Mouse (Mus musculus): ENCODE data around the gene Iqgap2. TPM values are rescaled to one million over a fixed set of nuclear protein-coding genes. Genes with fewer than 3 reads are reported as not detected.

The Iqgap2 gene
- total and polyA plus RNA-seq, 2 experiments from 2014 or later: 0.83 to 1.3 TPM

DNA sequence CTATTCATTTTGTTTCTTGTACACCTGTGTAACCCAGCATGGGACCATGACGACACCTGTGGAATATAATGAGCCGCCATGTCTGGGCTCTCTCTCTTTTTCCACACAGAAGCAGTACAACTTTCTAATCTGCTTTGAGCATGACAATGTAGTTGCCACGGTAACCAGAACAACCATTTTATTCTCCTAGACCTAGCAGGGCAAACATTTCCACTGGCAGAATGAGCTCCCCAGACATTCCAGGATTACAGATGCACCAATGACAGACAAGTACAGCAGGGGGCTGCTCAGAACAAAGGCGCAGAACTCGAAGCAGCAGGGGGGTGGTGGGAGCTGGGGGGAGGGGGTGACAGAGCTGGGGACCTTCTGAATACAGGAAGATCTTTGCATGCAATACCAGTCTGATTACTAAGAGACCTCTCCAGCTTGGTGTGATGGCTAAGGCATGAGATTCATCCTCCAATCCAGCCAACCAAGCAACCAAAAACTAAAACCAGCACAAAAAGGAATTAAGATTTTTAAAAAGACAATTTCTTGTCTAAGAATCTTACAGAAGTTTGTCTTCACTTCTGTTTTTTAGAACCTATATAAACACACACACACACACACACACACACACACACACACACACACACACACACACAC is 84.5 kb downstream of the Iqgap2 start:
- no peaks in the 10 kb centered on the region for H3K27me3 ChIP-seq (ENCODE audit: control insufficient read depth, insufficient read depth, low read length)
- 52% methylated on average over 5 of the region's 5 CpGs for WGBS

GRCm38 (mm10) chr13:95805469-95806166 is 86.1 kb downstream of the Iqgap2 start:
- TF ChIP-seq CTCF (IDR thresholded peaks at IDR 0.05; ENCODE audit: low read depth): no peak
- no peak for TF ChIP-seq EP300 (IDR thresholded peaks at IDR 0.05; ENCODE audit: low read depth)
- ATAC-seq (ENCODE audit: insufficient read depth, low read depth) (no peak), DNase-seq (ENCODE audit: low spot score) (no peak)
- no peak overlapping the region for H3K27ac ChIP-seq (ENCODE audit: low read depth)
- H3K9ac ChIP-seq (replicated peaks; ENCODE audit: low read depth, low read length): no peak overlapping the region
- no peaks in the 10 kb centered on the region for H3K36me3 ChIP-seq (replicated peaks; ENCODE audit: control insufficient read depth, insufficient read depth, low read length)
- 42% methylated on average over 13 of the region's 13 CpGs for WGBS
- no peaks in the 10 kb centered on the region for H3K4me1 ChIP-seq (ENCODE audit: control insufficient read depth, insufficient read depth)
- no peaks in the 10 kb centered on the region for H3K27me3 ChIP-seq (ENCODE audit: control insufficient read depth, insufficient read depth, low read length)
- no peak overlapping the region for H3K4me2 ChIP-seq (ENCODE audit: low read depth, low read length)
- no peaks in the 10 kb centered on the region for H3K9me3 ChIP-seq (replicated peaks; ENCODE audit: control insufficient read depth, low read length)
- no peak overlapping the region for H3K4me3 ChIP-seq (ENCODE audit: low read depth, low read length)

More for the DNA sequence above, 84.5 kb downstream of the Iqgap2 start:
- Histone ChIP-seq H3K9ac (replicated peaks; ENCODE audit: low read depth, low read length) (no peak overlapping the region), H3K4me3 (ENCODE audit: low read depth, low read length) (no peak overlapping the region), H3K9me3 (replicated peaks; ENCODE audit: control insufficient read depth, low read length) (no peaks in the 10 kb centered on the region), H3K36me3 (replicated peaks; ENCODE audit: control insufficient read depth, insufficient read depth, low read length) (no peaks in the 10 kb centered on the region), H3K4me1 (ENCODE audit: control insufficient read depth, insufficient read depth) (no peaks in the 10 kb centered on the region), H3K4me2 (ENCODE audit: low read depth, low read length) (no peak overlapping the region), H3K27ac (ENCODE audit: low read depth) (no peak overlapping the region)
- TF ChIP-seq EP300 (IDR thresholded peaks at IDR 0.05; ENCODE audit: low read depth) (no peak), CTCF (IDR thresholded peaks at IDR 0.05; ENCODE audit: low read depth) (no peak)
- ATAC-seq (ENCODE audit: insufficient read depth, low read depth) (no peak), DNase-seq (ENCODE audit: low spot score) (no peak)

- ATAC-seq (ENCODE audit: insufficient read depth, low read depth): no peak
- 46% methylated on average over 6 of the region's 6 CpGs for WGBS
Measured at GRCm38 (mm10) chr13:95804113-95804512, 87.6 kb downstream of the Iqgap2 start.

GRCm38 (mm10) chr13:95800925-95801324 is 90.8 kb downstream of the Iqgap2 start:
- no peak for DNase-seq (ENCODE audit: low spot score)
- 36% methylated on average over 9 of the region's 9 CpGs for WGBS
- Histone ChIP-seq H3K4me2 (ENCODE audit: low read depth, low read length) (no peak overlapping the region), H3K4me1 (ENCODE audit: control insufficient read depth, insufficient read depth) (no peaks in the 10 kb centered on the region), H3K9me3 (replicated peaks; ENCODE audit: control insufficient read depth, low read length) (no peaks in the 10 kb centered on the region), H3K27me3 (ENCODE audit: control insufficient read depth, insufficient read depth, low read length) (no peaks in the 10 kb centered on the region), H3K36me3 (replicated peaks; ENCODE audit: control insufficient read depth, insufficient read depth, low read length) (no peaks in the 10 kb centered on the region), H3K4me3 (ENCODE audit: low read depth, low read length) (no peak overlapping the region), H3K9ac (replicated peaks; ENCODE audit: low read depth, low read length) (no peak overlapping the region), H3K27ac (ENCODE audit: low read depth) (no peak overlapping the region)
- ATAC-seq (ENCODE audit: insufficient read depth, low read depth): no peak
- no peak for TF ChIP-seq CTCF (IDR thresholded peaks at IDR 0.05; ENCODE audit: low read depth)
- TF ChIP-seq EP300 (IDR thresholded peaks at IDR 0.05; ENCODE audit: low read depth): no peak

More at GRCm38 (mm10) chr13:95804113-95804512, 87.6 kb downstream of the Iqgap2 start:
- H3K4me3 ChIP-seq (ENCODE audit: low read depth, low read length): no peak overlapping the region
- H3K27me3 ChIP-seq (ENCODE audit: control insufficient read depth, insufficient read depth, low read length): no peaks in the 10 kb centered on the region
- no peaks in the 10 kb centered on the region for H3K36me3 ChIP-seq (replicated peaks; ENCODE audit: control insufficient read depth, insufficient read depth, low read length)
- no peak for DNase-seq (ENCODE audit: low spot score)
- no peaks in the 10 kb centered on the region for H3K9me3 ChIP-seq (replicated peaks; ENCODE audit: control insufficient read depth, low read length)
- no peak overlapping the region for H3K9ac ChIP-seq (replicated peaks; ENCODE audit: low read depth, low read length)
- no peaks in the 10 kb centered on the region for H3K4me1 ChIP-seq (ENCODE audit: control insufficient read depth, insufficient read depth)
- no peak overlapping the region for H3K27ac ChIP-seq (ENCODE audit: low read depth)
- TF ChIP-seq EP300 (IDR thresholded peaks at IDR 0.05; ENCODE audit: low read depth): no peak
- TF ChIP-seq CTCF (IDR thresholded peaks at IDR 0.05; ENCODE audit: low read depth): no peak
- no peak overlapping the region for H3K4me2 ChIP-seq (ENCODE audit: low read depth, low read length)

GRCm38 (mm10) chr13:95799322-95799721 is 92.4 kb downstream of the Iqgap2 start:
- TF ChIP-seq EP300 (IDR thresholded peaks at IDR 0.05; ENCODE audit: low read depth) (no peak), CTCF (IDR thresholded peaks at IDR 0.05; ENCODE audit: low read depth) (no peak)
- Histone ChIP-seq H3K36me3 (replicated peaks; ENCODE audit: control insufficient read depth, insufficient read depth, low read length) (no peaks in the 10 kb centered on the region), H3K27me3 (ENCODE audit: control insufficient read depth, insufficient read depth, low read length) (no peaks in the 10 kb centered on the region), H3K4me3 (ENCODE audit: low read depth, low read length) (no peak overlapping the region), H3K4me2 (ENCODE audit: low read depth, low read length) (no peak overlapping the region), H3K4me1 (ENCODE audit: control insufficient read depth, insufficient read depth) (no peaks in the 10 kb centered on the region), H3K27ac (ENCODE audit: low read depth) (no peak overlapping the region), H3K9ac (replicated peaks; ENCODE audit: low read depth, low read length) (no peak overlapping the region), H3K9me3 (replicated peaks; ENCODE audit: control insufficient read depth, low read length) (no peaks in the 10 kb centered on the region)
- DNase-seq (ENCODE audit: low spot score): no peak
- no peak for ATAC-seq (ENCODE audit: insufficient read depth, low read depth)
- 79% methylated on average over 4 of the region's 4 CpGs for WGBS

Data from heart, postnatal 0 days (tissue).